Mouse (Mus musculus) frontal cortex, adult (tissue): ENCODE data around the gene Maz.

Experiments used
- ATAC-seq: cut with Nextera tagmentation; 2 replicates; pipeline ENCODE4 v1.9.2; 2017; ENCODE audit warnings: mild to moderate bottlenecking, moderate library complexity, mixed read lengths; ENCODE audit not compliant: low TSS enrichment

Maz gene

DNA sequence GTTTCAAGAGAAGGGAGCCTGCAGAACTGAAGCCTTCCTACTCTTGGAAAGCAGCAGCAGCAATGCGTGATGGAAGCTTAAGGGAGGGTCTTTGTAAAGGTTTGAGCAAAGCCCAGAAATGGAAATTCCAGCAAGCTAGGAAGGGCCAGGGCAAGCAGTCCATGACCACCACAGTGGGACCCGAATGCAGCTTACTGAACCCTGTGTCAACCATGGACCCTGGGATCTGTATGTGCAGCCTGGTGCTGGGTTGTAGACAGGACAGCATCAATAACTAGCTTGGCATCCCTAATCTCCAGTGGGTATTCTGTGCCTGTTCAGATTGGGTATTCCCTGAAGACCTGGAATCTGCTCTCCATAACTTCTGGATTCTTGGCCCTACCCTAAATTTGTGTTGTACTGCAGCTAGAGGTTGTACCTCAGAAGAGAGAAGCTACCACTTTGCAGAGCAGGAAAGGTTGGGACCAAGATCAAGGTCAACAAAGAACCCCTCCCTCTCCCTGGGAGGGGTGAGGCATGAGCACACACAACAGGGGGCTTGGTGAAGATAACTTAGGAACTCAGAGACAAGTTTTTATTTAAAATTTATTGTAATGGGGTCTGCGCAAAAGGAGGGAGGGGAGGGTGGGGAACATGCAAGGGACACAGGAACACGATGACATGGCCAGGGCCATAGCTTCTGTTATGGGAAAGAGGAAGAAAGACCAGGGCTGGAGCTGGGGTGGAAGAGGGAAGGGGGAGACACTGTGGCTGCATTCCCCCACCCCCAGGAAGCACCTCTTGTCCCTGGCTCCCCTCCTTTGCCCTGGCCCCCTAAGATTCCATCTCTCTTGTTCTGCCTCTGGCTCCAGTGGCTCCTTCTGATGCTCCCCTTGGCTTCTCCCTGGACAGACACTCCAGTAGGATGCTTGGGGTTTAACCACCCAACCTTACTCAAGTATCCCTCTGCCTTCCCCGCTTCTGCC lies 5.0 kb downstream of the Maz start:
- no peak for ATAC-seq

DNA sequence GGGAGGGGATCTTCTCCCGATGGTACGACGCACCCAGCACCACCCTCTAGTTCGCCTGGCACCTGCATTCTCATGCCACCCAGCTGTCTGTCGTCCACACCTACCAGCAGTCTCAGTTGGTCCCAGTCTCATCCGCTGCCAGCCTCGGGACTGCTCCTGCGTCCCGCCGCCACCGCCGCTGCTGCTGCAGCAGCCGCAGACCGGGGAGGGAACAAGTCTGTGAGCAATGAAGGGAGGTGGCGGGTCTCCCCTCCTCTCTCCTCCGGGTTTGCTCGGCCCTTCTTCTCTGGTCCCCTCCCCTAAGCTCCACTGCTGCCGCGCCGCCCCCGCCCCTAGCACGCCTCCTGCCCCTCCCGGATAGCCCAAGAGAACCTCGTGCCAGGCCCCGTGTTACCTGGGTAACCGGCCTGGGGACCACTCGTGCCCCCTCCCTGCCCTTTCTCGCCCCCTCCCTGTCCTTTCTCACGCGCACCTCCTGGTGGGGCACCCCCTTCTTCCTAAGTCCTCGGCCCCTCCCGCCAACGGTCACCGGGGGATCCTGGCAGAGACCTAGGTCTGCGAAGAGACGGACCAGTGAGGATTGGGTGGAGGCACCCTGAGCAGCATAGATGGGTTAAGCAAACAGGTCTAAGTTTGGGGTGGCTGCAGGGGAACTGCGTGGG lies 5.8 kb downstream of the Maz start, which contains the start of the genes Gm42742 and Prrt2:
TSS of gene Gm42742 (minus strand) at position 197 of the 662 bp plus-strand sequence.
TSS of gene Prrt2 (minus strand) at position 311 of the 662 bp plus-strand sequence.
- peak; percentile 21 for ATAC-seq

DNA sequence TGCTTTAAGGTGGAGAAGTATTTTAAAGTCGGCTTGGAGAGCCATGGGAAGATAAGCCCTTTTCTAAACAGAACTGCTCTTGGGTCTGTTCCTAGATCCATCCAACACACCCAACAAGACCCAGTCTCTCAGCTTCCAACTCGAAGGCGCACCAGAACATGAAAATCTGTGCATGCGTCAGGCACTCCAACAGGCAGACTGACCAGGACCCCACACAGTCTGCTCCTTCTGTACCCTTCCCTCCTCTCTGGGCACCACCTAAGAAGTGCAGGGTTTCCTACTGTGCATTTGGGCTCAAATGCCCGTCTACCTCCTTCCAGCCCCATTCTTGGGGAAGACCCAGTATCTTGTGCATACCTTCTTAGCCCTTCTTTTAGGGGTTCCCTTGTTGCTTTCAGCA lies 6.3 kb downstream of the Maz start:
- ATAC-seq: no peak

- no peak for ATAC-seq
Measured at GRCm38 (mm10) chr7:127020031-127020430, 6.8 kb downstream of the Maz start.

- ATAC-seq: no peak
Measured at GRCm38 (mm10) chr7:127019306-127019960, 7.4 kb downstream of the Maz start.

DNA sequence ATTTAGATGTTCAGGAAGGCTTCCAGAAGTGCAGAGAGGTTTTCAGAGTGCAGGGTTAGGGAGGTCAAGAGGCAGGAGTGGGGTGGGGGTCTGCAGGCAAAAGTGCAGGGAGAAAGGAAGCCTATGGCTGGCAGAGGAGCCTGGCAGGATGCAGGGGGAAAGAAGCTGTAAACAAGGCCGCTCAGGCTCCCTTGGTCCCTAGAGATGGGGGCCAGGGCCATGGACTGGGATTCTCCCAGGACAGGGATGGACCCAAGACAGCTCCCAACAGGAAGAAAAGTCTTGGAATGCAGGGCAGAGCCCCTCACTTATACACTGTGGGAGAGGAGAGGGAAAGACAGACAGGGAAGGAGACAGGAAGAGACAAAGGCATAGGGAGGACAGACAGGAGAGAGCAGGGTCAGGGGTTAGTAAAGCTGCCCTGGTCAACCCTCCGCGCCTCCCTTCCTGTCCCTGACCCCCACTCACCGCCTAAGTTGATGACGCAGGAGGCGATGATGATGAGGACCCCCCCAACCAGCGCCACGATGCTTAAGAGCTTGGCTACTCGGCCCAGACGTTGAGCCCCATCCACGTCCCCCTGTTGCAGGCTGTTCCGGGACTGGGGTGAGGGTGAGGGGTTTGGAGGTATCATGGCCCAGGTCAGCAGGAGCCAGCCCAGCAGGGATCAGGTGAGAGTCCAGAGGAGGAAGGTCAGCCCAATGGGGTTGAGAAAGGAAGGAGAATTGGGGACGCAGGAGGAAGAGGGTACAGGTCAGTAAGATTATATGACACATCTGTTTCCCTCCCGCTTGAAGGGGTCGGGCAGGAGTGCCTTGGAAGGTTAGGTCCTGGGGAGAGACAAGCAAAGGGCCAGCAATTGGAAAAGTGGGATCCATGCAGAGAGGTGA lies 8.2 kb downstream of the Maz start:
- no peak for ATAC-seq

GRCm38 (mm10) chr7:127017950-127018345 lies 8.9 kb downstream of the Maz start:
- no peak for ATAC-seq

DNA sequence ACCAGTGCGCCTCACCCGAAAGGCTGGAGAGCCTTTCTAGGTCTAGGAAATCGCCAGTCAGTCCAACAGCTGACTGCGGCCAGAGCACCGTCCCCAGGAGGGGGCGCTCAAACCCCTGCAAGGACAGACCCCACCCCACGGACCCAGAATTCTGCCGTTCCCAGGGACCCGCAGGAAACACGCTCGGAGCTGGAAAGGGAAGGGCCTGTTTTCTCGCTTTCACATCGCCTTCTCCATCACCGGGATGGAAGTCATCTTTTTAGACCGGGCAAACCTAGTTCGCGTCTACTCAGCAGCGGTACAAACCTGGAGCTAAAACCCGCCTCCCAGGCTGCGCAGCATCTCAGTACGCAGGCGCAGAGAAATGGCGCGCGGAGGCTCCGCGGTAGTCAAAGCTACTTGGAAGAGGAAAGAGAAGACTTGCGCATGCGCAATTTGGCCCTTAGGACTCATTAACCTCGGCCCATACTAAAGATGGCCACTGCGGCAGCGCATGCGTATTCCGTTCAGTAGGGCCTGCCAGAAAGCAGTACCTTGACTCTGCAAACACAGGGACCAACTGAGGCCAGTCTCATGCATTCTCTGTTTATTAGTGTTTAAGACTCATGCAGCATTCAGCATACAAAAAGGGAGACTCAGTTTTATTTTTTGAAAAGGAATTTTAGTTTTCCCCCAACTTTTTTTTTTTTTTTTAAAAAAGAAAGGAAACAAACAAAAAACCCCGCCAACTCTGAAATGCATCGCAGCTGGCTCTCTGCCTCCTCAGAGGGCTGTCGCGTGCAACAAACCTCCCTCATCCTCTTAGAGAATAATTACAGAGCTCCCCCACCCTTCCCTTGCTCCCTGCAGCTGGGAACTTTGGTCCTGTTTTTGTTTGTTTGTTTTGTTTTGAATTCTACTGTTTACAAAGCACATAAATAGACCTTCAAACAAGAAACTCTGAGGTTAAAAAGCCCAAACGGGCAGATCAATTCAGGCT lies 9.6 kb downstream of the Maz start, which contains the start of gene Pagr1a:
TSS of gene Pagr1a (minus strand) at position 382 of the 979 bp plus-strand sequence.
- peak; percentile 56 for ATAC-seq

GRCm38 (mm10) chr7:127016486-127016938 lies 10.3 kb downstream of the Maz start:
- peak; percentile 24 for ATAC-seq

GRCm38 (mm10) chr7:127016481-127016485 lies 10.6 kb downstream of the Maz start, which contains the start of gene Pagr1b:
Gene Pagr1b (minus strand): TSS chr7:127016484.
- no peak for ATAC-seq

- ATAC-seq: no peak
Measured at GRCm38 (mm10) chr7:127016081-127016480, 10.8 kb downstream of the Maz start.

DNA sequence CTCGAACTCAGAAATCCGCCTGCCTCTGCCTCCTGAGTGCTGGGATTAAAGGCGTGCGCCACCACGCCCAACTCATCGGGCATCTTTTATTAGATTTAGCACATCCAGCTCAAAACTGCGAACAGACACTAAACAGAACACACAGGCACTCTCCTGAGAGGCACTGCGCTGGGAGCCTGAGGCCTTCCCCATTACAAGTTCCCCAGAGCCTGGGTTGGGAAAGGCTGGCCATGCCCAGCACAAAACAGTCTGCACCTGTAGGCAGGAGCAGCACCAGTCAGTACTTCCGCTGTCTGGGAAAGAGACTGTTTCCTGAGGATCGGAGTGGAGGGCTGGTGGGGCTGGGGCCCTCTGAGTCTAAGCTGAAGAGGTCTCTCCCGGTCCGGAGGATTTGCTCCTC lies 11.8 kb downstream of the Maz start:
- no peak for ATAC-seq

GRCm38 (mm10) chr7:127014320-127014719 lies 12.5 kb downstream of the Maz start, which contains the start of gene Mvp:
Gene Mvp (minus strand): TSS chr7:127014621.
- ATAC-seq: no peak

GRCm38 (mm10) chr7:127013385-127013784 lies 13.5 kb downstream of the Maz start:
- ATAC-seq: no peak

DNA sequence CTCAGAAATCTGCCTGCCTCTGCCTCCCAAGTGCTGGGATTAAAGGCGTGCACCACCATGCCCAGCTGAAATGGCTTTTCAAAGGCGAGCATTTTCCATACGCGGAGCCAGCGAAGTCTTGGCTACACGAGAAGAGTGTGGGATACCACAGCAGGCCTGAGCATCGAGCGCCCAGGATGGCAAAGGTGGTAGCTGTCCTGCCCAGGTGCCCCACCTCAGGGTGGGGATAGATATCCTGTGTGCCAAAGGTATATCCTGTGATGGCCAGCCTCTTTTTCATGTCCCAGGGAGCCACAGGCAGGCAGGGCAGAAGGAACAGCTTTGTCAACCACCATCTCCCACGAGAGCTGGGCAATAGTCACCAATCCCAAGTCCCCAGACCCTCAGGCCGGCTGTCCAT lies 14.0 kb downstream of the Maz start:
- ATAC-seq: no peak

DNA sequence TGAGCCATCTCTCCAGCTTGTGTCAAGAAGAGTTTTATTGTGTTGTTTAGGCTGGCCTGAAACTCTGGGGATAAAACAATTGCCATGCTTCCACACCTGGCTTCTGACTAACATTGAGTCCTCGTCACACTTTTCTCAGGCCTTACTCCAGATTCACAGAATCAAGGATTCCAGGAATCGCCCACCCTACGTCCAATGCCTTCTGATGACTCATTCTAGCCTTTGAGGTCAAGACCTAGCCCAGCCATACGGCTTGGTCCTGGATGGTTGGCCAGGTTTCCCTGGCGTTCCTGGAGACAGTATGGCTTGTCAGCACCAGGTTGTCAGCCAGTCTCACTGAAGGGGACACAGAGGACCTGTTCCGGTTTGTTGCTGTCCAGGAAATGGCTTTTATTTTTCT lies 14.5 kb downstream of the Maz start:
- ATAC-seq: no peak

GRCm38 (mm10) chr7:127011717-127012116 lies 15.1 kb downstream of the Maz start:
- ATAC-seq: no peak

DNA sequence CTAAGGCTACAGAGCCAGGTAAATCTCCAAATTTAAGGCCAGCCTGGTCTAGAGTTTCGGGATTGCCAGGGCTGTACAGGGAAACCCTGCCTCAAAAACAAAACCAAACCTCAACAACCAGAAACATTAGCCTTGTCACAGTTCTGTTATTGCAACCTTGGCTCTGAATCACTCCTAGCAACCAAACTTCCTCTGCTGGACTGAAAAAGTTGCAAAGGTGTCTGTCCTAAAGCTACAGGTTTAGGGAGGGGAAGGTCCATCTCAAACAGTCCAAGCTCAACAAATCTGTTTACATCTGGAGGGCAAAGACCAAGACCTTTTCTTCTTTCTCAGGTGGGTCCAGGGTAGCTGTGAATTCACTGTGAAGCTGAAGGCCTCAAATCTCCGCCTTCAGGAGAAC lies 15.8 kb downstream of the Maz start:
- ATAC-seq: no peak

DNA sequence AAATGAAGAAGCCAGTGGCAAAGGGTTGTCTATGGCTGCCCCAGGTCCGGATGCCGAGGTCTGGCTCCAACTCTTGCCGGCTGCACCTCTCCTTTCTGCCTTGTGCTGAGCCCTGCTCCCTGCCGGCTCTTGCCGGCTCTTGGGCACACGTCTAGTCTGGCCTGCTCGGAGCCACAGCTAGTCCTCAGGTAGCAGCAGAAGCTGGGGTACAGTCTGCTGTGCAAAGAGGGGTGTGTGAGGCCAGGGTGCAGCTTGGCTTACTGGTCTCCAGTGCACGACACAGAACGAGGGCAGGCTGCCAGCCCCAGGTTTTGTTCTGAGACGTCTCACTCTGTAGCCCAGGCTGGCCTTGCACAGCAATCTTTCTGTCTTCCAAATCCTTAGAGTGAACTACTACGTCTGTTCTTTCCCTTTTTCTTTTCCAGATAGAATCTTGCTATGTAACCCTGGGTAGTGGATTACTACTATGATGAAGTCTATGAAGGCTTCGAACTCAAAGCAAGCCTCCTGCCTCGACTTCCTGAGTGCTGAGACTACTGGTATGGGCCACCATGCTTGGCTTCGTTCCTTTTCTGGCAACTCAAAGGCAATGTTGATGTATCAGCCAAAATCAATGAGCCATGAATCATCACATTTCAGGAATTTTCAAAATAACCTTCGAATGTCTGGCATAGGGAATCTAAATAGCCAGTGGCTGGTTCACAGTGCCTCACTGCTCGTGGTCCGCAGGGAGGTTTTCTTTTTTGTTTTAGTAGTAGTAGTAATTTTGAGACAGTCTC lies 17.3 kb downstream of the Maz start:
- ATAC-seq: no peak
